Mouse (Mus musculus) MEL (cell line): ENCODE results near the gene Aplp2. TPM values are rescaled to one million over a fixed set of nuclear protein-coding genes. Genes with fewer than 3 reads are reported as not detected.

Experiments
- DNase-seq: peaks from one replicate; pipeline ENCODE4 v3.0.0; 2011; ENCODE audit warnings: low read depth, low spot score
- H3K27ac ChIP-seq: 2 replicates; pipeline ENCODE4 v1.5.1; 2012; ENCODE audit warnings: low read depth, mild to moderate bottlenecking, control low read depth, low read length, moderate library complexity; ENCODE audit not compliant: control insufficient read depth
- H3K27me3 ChIP-seq, 2 experiments: fragments of 150-350 bp in 1 of 2; sonication (generic) in 1 of 2; 2 replicates each; pipeline ENCODE4 v1.6.1; 2012; ENCODE audit warnings: low read length in 2 of 2, mild to moderate bottlenecking in 2 of 2, improper control_type of control experiment in 1 of 2, moderate library complexity in 1 of 2; ENCODE audit not compliant: insufficient read depth in 2 of 2, control insufficient read depth in 1 of 2
- H3K36me3 ChIP-seq, 2 experiments: 2 replicates each; pipeline ENCODE4 v1.6.1; 2012 to 2014; ENCODE audit warnings: low read length in 2 of 2, improper control_type of control experiment in 1 of 2, inconsistent platforms in 1 of 2, mild to moderate bottlenecking in 1 of 2; ENCODE audit not compliant: insufficient read depth in 2 of 2, control insufficient read depth in 1 of 2
- H3K4me1 ChIP-seq, 2 experiments: fragments of 150-350 bp in 1 of 2; sonication (generic) in 1 of 2; 2 replicates each; pipeline ENCODE4 v1.6.1; 2012; ENCODE audit warnings: low read length in 2 of 2, improper control_type of control experiment in 1 of 2, mild to moderate bottlenecking in 1 of 2; ENCODE audit not compliant: insufficient read depth in 2 of 2, control insufficient read depth in 1 of 2
- H3K4me3 ChIP-seq, 2 experiments: fragments of 150-350 bp in 1 of 2; sonication (generic) in 1 of 2; 2 replicates each; pipeline ENCODE4 v1.5.1; 2012; ENCODE audit warnings: low read depth in 2 of 2, low read length in 2 of 2, mild to moderate bottlenecking in 2 of 2, moderate library complexity in 2 of 2, control low read depth in 1 of 2, improper control_type of control experiment in 1 of 2; ENCODE audit not compliant: control insufficient read depth in 1 of 2, insufficient read depth in 1 of 2
- H3K79me2 ChIP-seq: 2 replicates; pipeline ENCODE4 v1.6.1; 2012; ENCODE audit warnings: mild to moderate bottlenecking, low read length, moderate library complexity; ENCODE audit not compliant: control insufficient read depth, poor library complexity, insufficient read depth
- H3K9ac ChIP-seq: 2 replicates; pipeline ENCODE4 v1.6.1; 2012; ENCODE audit warnings: low read depth, mild to moderate bottlenecking, control low read depth, low read length, moderate library complexity; ENCODE audit not compliant: control insufficient read depth, poor library complexity, severe bottlenecking
- H3K9me3 ChIP-seq: fragments of 150-350 bp; sonication (generic); replicated peaks from 2 replicates; pipeline ENCODE4 v1.6.1; 2012; ENCODE audit warnings: mild to moderate bottlenecking, low read length, improper control_type of control experiment, moderate library complexity; ENCODE audit not compliant: insufficient read depth
- CHD1 ChIP-seq: IDR thresholded peaks from 2 replicates; pipeline ENCODE4 v1.6.1; 2012; ENCODE audit warnings: low read depth, mild to moderate bottlenecking, inconsistent platforms, low read length, improper control_type of control experiment
- CTCF ChIP-seq, 3 experiments: IDR thresholded peaks in 2 of 3; conservative IDR thresholded peaks in 1 of 3; 2 replicates each; pipeline ENCODE4 v1.5.1; 2011 to 2012; ENCODE audit warnings: low read length in 3 of 3, low read depth in 2 of 3, mild to moderate bottlenecking in 2 of 3, improper control_type of control experiment in 1 of 3, inconsistent platforms in 1 of 3, mixed read lengths in 1 of 3, moderate library complexity in 1 of 3; ENCODE audit not compliant: control insufficient read depth in 1 of 3, insufficient read depth in 1 of 3, poor library complexity in 1 of 3, severe bottlenecking in 1 of 3
- E2F4 ChIP-seq: IDR thresholded peaks from 2 replicates; pipeline ENCODE4 v1.6.1; 2011; ENCODE audit warnings: low read depth, low read length, improper control_type of control experiment, borderline replicate concordance
- EP300 ChIP-seq, 2 experiments: IDR thresholded peaks; 2 replicates each; pipeline ENCODE4 v1.6.1; 2011; ENCODE audit warnings: improper control_type of control experiment in 2 of 2, low read length in 2 of 2, low read depth in 1 of 2, mild to moderate bottlenecking in 1 of 2
- GABPA ChIP-seq: IDR thresholded peaks from 2 replicates; pipeline ENCODE4 v1.6.1; 2012; ENCODE audit warnings: low read depth, mild to moderate bottlenecking, inconsistent platforms, low read length, improper control_type of control experiment, moderate library complexity
- GATA1 ChIP-seq: IDR thresholded peaks from 2 replicates; pipeline ENCODE4 v1.6.1; 2011; ENCODE audit warnings: low read depth, low read length, improper control_type of control experiment
- HCFC1 ChIP-seq: IDR thresholded peaks from 2 replicates; pipeline ENCODE4 v1.6.1; 2012; ENCODE audit warnings: low read depth, mild to moderate bottlenecking, inconsistent platforms, low read length, improper control_type of control experiment, moderate library complexity
- JUND ChIP-seq: IDR thresholded peaks from 2 replicates; pipeline ENCODE4 v1.6.1; 2011; ENCODE audit warnings: low read depth, mild to moderate bottlenecking, improper control_type of control experiment, low read length
- MAFK ChIP-seq: IDR thresholded peaks from 2 replicates; pipeline ENCODE4 v1.6.1; 2011; ENCODE audit warnings: low read depth, mild to moderate bottlenecking, low read length, improper control_type of control experiment, borderline replicate concordance
- MEF2A ChIP-seq: IDR thresholded peaks from 2 replicates; pipeline ENCODE4 v1.6.1; 2014; ENCODE audit warnings: low read depth, mild to moderate bottlenecking, inconsistent platforms, low read length, improper control_type of control experiment; ENCODE audit not compliant: poor library complexity, insufficient replicate concordance, severe bottlenecking; ENCODE audit errors: extremely low read depth
- MXI1 ChIP-seq: IDR thresholded peaks from 2 replicates; pipeline ENCODE4 v1.6.1; 2011; ENCODE audit warnings: mild to moderate bottlenecking, low read depth, low read length, improper control_type of control experiment
- MYC ChIP-seq: IDR thresholded peaks from 2 replicates; pipeline ENCODE4 v1.6.1; 2011; ENCODE audit warnings: low read depth, mild to moderate bottlenecking, low read length, improper control_type of control experiment, moderate library complexity
- NELFE ChIP-seq: IDR thresholded peaks from 2 replicates; pipeline ENCODE4 v1.6.1; 2011; ENCODE audit warnings: low read depth, low read length, improper control_type of control experiment
- NRF1 ChIP-seq: IDR thresholded peaks from 2 replicates; pipeline ENCODE4 v1.6.1; 2014; ENCODE audit warnings: low read depth, mild to moderate bottlenecking, inconsistent platforms, low read length, improper control_type of control experiment, moderate library complexity; ENCODE audit not compliant: poor library complexity, insufficient read depth, severe bottlenecking
- POLR2AphosphoS5 ChIP-seq: IDR thresholded peaks from 2 replicates; pipeline ENCODE4 v1.6.1; 2012; ENCODE audit warnings: low read depth, borderline replicate concordance, mild to moderate bottlenecking, inconsistent platforms, low read length, moderate library complexity, mixed read lengths
- RCOR1 ChIP-seq: IDR thresholded peaks from 2 replicates; pipeline ENCODE4 v1.6.1; 2012; ENCODE audit warnings: low read depth, mild to moderate bottlenecking, inconsistent platforms, low read length, improper control_type of control experiment
- SIN3A ChIP-seq: IDR thresholded peaks from 2 replicates; pipeline ENCODE4 v1.6.1; 2012; ENCODE audit warnings: low read length, improper control_type of control experiment, inconsistent platforms
- SMC3 ChIP-seq: IDR thresholded peaks from 2 replicates; pipeline ENCODE4 v1.6.1; 2011; ENCODE audit warnings: low read depth, low read length, improper control_type of control experiment
- TBP ChIP-seq: IDR thresholded peaks from 2 replicates; pipeline ENCODE4 v1.8.0; 2011; ENCODE audit warnings: low read depth, low read length, improper control_type of control experiment
- UBTF ChIP-seq: IDR thresholded peaks from 2 replicates; pipeline ENCODE4 v1.6.1; 2012; ENCODE audit warnings: low read depth, mild to moderate bottlenecking, inconsistent platforms, low read length, improper control_type of control experiment, moderate library complexity, borderline replicate concordance; ENCODE audit not compliant: insufficient read depth
- polyA plus RNA-seq, 2 experiments: library from polyadenylated mRNA; stranded (reverse) in 1 of 2; unstranded in 1 of 2; fragments of >175 nt in 1 of 2; fragments of >200 nt in 1 of 2; gene quantifications; 2 replicates each; pipeline versions ENCODE4 v1.2.1 to v1.2.4; 2012; ENCODE audit warnings: low replicate concordance in 2 of 2, low read depth in 1 of 2; ENCODE audit not compliant: insufficient read length in 2 of 2, insufficient read depth in 1 of 2, missing spikeins in 1 of 2
- total RNA-seq: library from RNA; depleted of rRNA; stranded (reverse); fragments of 300-350 nt; gene quantifications from 2 replicates; pipeline ENCODE4 v1.2.3, GENCODE M21; 2012

Aplp2 gene
- total and polyA plus RNA-seq, 3 experiments = 37.6 to 60.6 TPM; not detected in 1

DNA sequence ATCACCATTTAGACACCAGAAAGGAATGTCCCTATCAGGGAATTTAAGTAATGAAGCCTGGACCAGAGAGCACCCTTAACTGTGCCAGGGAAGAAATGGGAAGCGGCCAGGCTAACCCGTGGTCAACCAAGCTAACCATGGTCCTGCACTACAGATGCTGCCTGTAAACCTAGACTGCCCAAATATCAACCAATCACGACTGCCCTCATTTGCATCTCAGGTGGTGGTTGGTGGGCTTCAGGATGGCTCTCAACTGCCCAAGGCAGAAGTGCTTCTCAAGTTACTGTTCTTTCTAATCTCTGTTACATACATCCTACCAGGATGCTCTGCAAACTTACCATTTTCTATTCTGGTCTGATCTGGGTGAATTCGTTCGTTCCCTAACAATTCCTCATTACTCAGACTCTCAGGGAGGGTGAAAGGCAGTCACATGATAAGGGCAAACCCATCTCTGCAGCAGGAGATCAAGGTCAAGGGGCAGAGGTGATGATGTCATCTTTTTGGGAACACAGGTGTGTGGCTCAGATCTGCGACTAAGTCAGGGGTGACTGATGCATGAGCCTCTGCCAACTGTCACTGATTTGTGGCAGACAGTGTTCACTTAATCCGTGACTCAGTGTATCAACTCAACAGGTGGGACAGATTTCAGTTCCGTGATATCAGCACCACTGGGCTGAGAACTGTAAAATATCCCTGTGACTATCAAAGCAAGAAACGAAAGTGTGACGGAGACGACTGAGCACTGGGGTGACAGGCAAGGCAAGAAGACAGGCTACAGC lies 92.9 kb downstream of the Aplp2 start:
- Histone ChIP-seq H3K27ac (no peak overlapping the region), H3K9me3 (no peaks in the 10 kb centered on the region), H3K9ac (no peak overlapping the region), H3K79me2 (no peaks in the 10 kb centered on the region), H3K4me3 (no peak overlapping the region), H3K27me3 (no peaks in the 10 kb centered on the region), H3K4me1 (no peaks in the 10 kb centered on the region), H3K36me3 (no peaks in the 10 kb centered on the region)
- TF ChIP-seq POLR2AphosphoS5 = no peak
- no peak for TF ChIP-seq MEF2A
- no peak for TF ChIP-seq E2F4
- no peak for TF ChIP-seq MYC
- TF ChIP-seq SMC3 = no peak
- TF ChIP-seq RCOR1 = no peak
- TF ChIP-seq CTCF (IDR thresholded peaks at IDR 0.05 in 2 of 3, conservative IDR thresholded peaks at IDR 0.05 in 1 of 3; ENCODE audit: control insufficient read depth in 1 of 3, insufficient read depth in 1 of 3, low read depth in 2 of 3, low read length in 3 of 3, poor library complexity in 1 of 3, severe bottlenecking in 1 of 3) = no peak
- TF ChIP-seq MXI1 = no peak
- no peak for TF ChIP-seq HCFC1
- TF ChIP-seq MAFK = no peak
- TF ChIP-seq EP300 (IDR thresholded peaks at IDR 0.05; ENCODE audit: low read depth in 1 of 2, low read length in 2 of 2) = no peak
- TF ChIP-seq GATA1 = no peak
- no peak for TF ChIP-seq SIN3A
- TF ChIP-seq TBP = no peak
- DNase-seq = peak; percentile 47

DNA sequence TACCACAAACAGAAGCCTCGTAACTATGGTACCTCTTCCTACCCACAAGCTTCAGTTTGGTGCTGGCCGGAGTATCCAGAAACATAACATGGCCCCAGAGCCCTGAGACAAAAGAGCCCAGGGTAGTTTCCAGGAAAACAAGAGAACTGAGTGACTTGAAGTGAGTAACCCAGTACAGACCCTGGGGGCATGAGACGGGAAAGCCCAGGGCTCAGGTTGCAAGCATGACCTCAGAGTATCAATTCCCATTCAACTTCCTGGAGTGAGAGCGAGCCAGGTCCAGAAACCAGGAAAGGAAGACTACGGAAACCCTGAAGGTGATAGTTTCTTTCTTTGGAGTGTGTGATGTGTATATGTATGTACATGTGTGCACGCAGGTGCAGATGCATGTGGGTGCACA lies 94.1 kb downstream of the Aplp2 start:
- H3K27me3 ChIP-seq = 0 out of 4 replicates have a peak, but pooled peaks cover 0 to 1% of the 10 kb centered on the region in 2 experiments
- no peaks in the 10 kb centered on the region for H3K4me1 ChIP-seq
- H3K36me3 ChIP-seq = no peaks in the 10 kb centered on the region
- H3K79me2 ChIP-seq = no peaks in the 10 kb centered on the region
- H3K9ac ChIP-seq = no peak overlapping the region
- no peak overlapping the region for H3K27ac ChIP-seq
- DNase-seq = no peak
- no peaks in the 10 kb centered on the region for H3K9me3 ChIP-seq
- no peak overlapping the region for H3K4me3 ChIP-seq
- TF ChIP-seq RCOR1 (no peak), MXI1 (no peak), NRF1 (no peak), UBTF (no peak), GABPA (no peak), JUND (no peak), NELFE (no peak), TBP (no peak), SMC3 (no peak), CHD1 (no peak)
